Mouse (Mus musculus): ENCODE data around the gene Dtx2. TPM values are rescaled to one million over a fixed set of nuclear protein-coding genes. Genes with fewer than 3 reads are reported as not detected.
A peak's percentile ranks its signal among the peaks of the same experiment; 100 is the strongest.

Dtx2 gene
- polyA plus RNA-seq (2015; fragmentation: Nextera tagmentation; extraction: Ambion mirVana): 28.5 and 28.8 TPM in 2 replicates

DNA sequence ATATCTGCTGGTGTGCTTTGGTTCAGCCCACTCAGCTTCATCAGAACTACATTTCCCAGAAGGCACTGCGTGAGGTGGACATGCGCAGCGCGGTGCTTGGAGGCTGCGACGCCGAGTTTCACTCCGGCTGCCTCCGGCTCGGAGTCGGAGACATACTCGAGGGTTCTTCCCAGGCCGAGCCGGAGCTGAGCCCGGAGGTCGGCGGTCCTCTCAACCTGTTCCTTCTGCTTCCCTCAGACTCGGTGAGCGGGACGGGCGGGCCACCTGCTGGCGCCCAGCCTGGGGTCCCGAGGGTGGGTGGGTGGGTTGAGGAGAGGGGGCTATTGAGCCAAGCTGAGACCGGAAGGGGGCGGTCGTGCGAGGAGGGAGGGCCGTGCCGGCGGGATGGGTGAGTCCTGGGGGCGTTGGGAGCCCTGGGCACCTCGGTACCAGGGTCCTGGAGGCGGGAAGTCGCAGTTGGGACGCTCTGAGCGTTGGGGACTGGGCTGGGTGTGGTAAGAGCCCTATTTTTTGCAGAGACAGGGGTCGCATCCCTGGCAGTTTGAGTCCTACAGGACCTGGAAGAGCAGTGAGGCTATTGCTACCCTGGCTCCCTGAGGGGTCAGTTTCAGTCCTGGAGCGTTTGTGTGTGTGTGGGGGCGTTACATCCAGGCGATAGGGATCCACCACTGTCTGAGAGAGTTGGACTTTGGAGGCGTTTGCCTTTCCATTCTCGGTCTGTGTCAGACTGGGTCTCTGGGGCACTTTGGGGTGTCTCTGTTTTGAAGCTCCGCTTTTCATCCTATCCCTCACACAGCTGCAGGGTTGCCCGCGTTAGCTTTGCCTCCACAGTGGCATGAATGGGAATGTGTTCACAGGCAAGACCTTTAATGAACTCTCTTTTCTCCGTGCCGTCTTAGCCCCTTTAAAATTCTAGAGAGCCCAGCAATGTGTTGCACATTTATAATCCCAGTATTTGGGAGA is at the start of gene Dtx2:
Gene Dtx2 (plus strand): TSS at position 76 of the 963 bp plus-strand sequence.
- WGBS: 1% methylated on average over 47 of the region's 47 CpGs
- Histone ChIP-seq H3K9ac (replicated peaks) (peak within 1 kb of the TSS; percentile 93), H3K4me3 (replicated peaks) (peak within 1 kb of the TSS; percentile 84), H3K27ac (peak within 1 kb of the TSS; percentile 85), H3K27me3 (no peaks in the 10 kb centered on the region), H3K4me2 (replicated peaks) (peak within 1 kb of the TSS; percentile 79), H3K4me1 (replicated peaks) (peaks cover 16% of the 10 kb centered on the region), H3K36me3 (peaks cover 37% of the 10 kb centered on the region), H3K9me3 (no peaks in the 10 kb centered on the region)
- ATAC-seq: peak; percentile 95

DNA sequence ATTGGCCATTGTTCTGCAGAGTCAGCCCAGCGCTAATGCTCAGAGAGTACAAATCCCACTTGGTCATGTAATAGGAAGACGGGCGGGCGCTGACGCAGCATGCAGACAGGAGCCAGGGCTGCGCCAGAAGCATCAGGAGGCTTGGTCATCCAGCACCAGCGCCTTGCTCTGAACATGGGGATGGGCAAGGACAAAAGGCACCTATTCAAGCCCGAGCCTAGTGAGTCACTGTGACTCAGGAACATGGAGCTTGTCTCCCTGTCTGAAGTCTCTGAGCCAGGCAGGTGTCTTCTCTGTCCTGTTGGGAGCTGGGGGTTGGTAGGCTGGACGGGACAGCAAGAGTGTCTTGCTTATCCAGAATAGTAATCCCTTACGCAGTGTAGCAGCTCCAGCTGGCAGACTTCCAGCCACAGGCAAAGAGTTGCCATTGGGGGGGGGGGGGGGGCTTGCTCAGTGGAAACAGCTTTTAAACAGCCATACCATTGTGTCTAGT is 48.6 kb upstream of the Dtx2 start:
- Histone ChIP-seq H3K4me3 (replicated peaks) (no peak overlapping the region), H3K9ac (replicated peaks) (0 out of 2 replicates have a peak overlapping the region, but pooled peaks have one; percentile 7), H3K27ac (peak overlapping the region; percentile 31; the same call in 1 of the 2 replicates), H3K27me3 (no peaks in the 10 kb centered on the region), H3K4me2 (replicated peaks) (peak overlapping the region; percentile 25; the same call in 1 of the 2 replicates), H3K36me3 (no peaks in the 10 kb centered on the region), H3K9me3 (no peaks in the 10 kb centered on the region), H3K4me1 (replicated peaks) (peaks cover 7% of the 10 kb centered on the region)
- 46% methylated on average over 10 of the region's 10 CpGs for WGBS
- peak; percentile 76 for ATAC-seq

DNA sequence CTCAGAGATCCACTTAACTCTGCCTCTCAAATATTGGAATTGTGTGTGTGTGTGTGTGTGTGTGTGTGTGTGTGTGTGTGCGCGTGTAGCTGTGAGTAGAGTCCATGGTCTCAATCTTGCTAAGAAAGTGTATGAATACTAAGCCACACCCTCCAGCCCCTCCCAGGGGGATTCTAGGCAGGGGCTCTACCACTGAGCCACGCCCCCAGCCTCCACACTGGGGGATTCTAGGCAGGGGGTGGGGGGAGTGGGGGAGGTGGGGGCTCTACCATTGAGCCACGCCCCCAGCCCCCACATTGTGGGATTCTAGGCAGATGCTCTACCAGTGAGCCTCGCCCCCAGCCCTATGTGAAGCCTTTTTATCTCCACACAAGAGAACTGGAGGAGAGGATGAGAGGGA is 48.0 kb upstream of the Dtx2 start:
- peaks cover 7% of the 10 kb centered on the region for H3K4me1 ChIP-seq (replicated peaks)
- no peak overlapping the region for H3K4me3 ChIP-seq (replicated peaks)
- H3K27me3 ChIP-seq: no peaks in the 10 kb centered on the region
- no peaks in the 10 kb centered on the region for H3K9me3 ChIP-seq
- no peak overlapping the region for H3K9ac ChIP-seq (replicated peaks)
- H3K4me2 ChIP-seq (replicated peaks): no peak overlapping the region
- H3K36me3 ChIP-seq: no peaks in the 10 kb centered on the region
- 68% methylated on average over 5 of the region's 5 CpGs for WGBS
- ATAC-seq: peak; percentile 14; the same call in 1 of the 2 replicates
- H3K27ac ChIP-seq: no peak overlapping the region

DNA sequence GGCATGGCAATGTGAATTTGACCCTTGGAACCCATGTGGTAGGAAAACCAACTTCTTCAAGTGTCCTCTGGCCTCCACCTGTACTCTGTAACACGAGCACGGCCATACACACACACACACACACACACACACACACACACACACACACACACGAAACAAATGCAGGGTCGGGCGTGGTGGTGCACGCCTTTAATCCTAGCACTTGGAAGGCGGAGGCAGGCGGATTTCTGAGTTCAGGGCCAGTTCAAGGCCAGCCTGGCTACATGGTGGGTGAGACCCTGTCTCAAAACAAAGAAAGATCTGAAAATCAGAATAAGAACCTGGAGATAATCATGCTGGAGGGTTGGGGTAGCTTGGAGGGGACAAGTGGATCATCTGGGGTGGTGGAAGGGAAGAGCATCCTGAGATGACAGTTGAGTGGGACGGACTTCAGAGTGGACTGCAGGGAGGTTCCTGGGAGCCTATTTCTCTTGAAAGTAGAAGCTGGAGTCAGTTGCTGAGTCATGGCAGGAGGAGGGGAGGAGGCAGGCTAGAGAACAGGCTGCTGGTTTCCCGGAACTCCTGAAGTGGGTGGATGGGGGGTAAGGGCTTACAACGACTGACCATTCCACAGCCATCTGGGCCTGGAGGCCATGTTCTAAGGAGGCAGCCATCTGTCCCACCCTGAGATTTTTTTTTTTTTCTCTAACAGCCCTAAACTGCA is 43.7 kb upstream of the Dtx2 start:
- H3K4me3 ChIP-seq (replicated peaks): no peak overlapping the region
- peaks cover 3% of the 10 kb centered on the region for H3K4me1 ChIP-seq (replicated peaks)
- H3K9me3 ChIP-seq: no peaks in the 10 kb centered on the region
- H3K27ac ChIP-seq: no peak overlapping the region
- H3K9ac ChIP-seq (replicated peaks): no peak overlapping the region
- 80% methylated on average over 11 of the region's 11 CpGs for WGBS
- no peaks in the 10 kb centered on the region for H3K36me3 ChIP-seq
- H3K4me2 ChIP-seq (replicated peaks): no peak overlapping the region
- no peak for ATAC-seq
- H3K27me3 ChIP-seq: no peaks in the 10 kb centered on the region

DNA sequence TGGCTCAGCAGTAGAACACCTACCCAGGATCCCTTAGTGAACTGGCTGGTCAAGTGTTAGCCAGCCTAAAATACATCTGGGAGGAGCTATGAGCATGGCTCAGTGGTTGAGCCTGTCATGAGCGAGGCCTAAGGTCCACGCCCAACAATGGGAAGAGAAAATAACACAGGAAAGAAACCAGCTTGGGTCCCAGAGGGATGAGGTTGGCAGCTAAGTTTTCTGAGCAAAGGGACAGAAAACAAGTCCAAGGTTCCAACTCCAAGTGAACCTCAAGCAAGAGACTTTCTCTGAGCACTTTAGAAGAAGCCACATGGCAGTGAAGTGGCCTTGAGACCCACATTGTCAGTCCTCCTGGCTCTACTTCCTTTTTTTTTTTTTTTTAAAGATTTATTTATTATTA is 42.9 kb upstream of the Dtx2 start:
- no peak overlapping the region for H3K4me2 ChIP-seq (replicated peaks)
- H3K27me3 ChIP-seq: no peaks in the 10 kb centered on the region
- no peak overlapping the region for H3K27ac ChIP-seq
- no peaks in the 10 kb centered on the region for H3K9me3 ChIP-seq
- ATAC-seq: no peak
- H3K4me3 ChIP-seq (replicated peaks): no peak overlapping the region
- H3K9ac ChIP-seq (replicated peaks): no peak overlapping the region
- H3K4me1 ChIP-seq (replicated peaks): 0 out of 2 replicates have a peak, but pooled peaks cover 2% of the 10 kb centered on the region
- H3K36me3 ChIP-seq: no peaks in the 10 kb centered on the region
- 96% methylated on average over 2 of the region's 2 CpGs for WGBS

DNA sequence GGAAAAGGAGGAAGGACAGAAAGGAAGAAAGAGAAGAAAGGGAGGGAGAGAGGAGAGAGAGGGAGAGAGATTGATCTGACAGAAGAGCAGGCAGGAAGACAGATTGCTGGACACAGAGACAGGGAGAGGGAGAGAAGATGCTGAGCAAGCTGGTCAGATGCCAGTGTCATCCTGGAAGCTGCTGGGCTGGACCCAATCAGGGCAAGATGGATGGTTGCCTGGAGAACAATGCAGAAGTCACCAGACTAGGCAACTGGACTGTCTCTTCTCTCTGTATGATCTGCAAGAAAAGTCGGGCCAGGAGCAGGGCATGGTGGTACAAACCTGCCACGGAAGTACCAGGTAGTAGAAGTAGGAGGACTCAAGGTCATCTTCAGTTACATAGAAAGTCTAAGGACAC is 41.8 kb upstream of the Dtx2 start:
- H3K4me3 ChIP-seq (replicated peaks): no peak overlapping the region
- H3K9me3 ChIP-seq: no peaks in the 10 kb centered on the region
- no peak overlapping the region for H3K4me2 ChIP-seq (replicated peaks)
- no peak overlapping the region for H3K9ac ChIP-seq (replicated peaks)
- H3K27me3 ChIP-seq: no peaks in the 10 kb centered on the region
- peaks cover 8% of the 10 kb centered on the region; the same call in 1 of the 2 replicates for H3K4me1 ChIP-seq (replicated peaks)
- no peak for ATAC-seq
- H3K36me3 ChIP-seq: no peaks in the 10 kb centered on the region
- 100% methylated on average over 2 of the region's 2 CpGs for WGBS
- no peak overlapping the region for H3K27ac ChIP-seq

DNA sequence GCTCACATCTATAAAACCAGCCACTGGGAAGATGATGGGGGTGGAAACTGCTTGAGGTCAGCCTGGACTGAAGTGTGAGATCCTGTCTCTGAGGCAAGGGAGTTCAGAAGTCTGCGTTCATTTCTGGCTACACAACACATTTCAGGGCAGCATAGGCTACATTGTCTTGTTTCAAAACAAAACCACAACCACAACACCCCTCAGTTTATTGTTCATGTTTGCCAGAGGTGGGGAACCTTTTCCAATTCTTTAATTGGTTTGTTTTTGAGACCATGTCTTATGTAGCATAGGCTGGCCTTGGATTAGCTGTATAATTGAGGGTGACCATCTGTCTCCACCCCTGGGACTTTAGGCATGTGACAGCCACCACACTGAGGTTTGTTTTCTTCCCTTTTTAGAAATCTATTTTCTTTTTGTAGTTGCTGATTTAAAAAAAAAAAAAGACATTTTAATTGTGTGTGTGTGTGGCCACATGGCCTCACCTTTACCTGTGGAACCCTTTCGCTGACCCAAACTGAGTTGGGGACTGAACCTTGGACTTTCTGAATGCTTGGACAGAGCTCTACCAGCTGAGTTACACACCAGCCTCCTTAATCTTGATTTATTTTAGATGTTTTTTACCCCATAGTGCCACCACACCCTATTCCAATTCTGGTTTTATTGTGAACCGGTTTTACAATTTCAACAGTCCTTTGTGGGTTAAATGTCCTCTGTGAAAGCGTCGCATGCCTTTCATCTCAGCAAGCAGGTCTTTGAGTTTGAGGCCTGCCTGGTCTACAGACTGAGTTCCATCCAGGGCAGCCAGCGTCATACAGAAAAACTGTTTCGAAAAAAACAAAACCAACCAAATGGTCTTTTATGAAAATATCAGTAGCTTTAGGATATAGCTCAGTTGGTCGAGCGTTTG is 38.0 kb upstream of the Dtx2 start:
- H3K27ac ChIP-seq: peak overlapping the region; percentile 85
- ATAC-seq: no peak
- H3K9me3 ChIP-seq: no peaks in the 10 kb centered on the region
- no peaks in the 10 kb centered on the region for H3K36me3 ChIP-seq
- peak overlapping the region; percentile 51 for H3K4me2 ChIP-seq (replicated peaks)
- no peaks in the 10 kb centered on the region for H3K27me3 ChIP-seq
- H3K9ac ChIP-seq (replicated peaks): no peak overlapping the region
- peak overlapping the region; percentile 35; the same call in 1 of the 2 replicates for H3K4me3 ChIP-seq (replicated peaks)
- peaks cover 10% of the 10 kb centered on the region for H3K4me1 ChIP-seq (replicated peaks)
- 89% methylated on average over 9 of the region's 9 CpGs for WGBS

DNA sequence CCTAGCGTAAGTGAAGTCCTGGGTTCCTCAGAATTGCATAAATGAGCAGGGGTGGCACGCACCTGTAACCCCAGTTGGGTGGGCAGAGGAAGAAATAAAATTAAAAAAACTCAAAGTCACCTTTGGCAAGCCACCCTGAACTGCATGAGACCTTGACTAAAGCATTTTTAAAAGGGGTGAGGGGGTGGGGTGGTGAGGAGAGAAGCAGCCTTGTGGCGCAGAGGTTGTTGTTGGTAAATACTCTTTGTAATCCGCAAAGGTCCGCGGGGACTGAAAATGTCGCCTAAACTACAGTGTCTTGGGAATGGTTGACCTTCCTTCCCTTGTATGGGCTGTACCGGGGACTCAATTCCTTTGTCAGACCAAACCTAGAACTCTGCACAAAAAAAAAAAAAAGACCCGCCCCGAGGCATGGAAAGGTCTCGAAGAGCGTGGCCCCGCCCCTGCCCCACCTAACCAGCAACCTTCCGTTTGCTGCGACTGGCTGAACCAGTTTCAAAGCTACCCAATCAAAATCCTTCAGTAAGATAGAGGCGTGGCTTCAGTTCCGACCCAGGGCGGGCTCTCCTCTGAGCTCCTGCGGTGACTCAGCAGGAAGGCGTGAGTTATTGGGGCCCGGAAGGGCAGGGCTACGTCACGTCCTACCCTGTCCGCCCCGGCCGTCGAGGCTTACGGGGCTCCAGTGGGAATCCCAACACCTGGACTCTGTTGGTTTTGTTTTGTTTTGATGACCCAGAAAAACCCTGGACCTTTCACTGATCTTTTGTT is 37.2 kb upstream of the Dtx2 start:
- no peak overlapping the region for H3K9ac ChIP-seq (replicated peaks)
- peak; percentile 77 for ATAC-seq
- no peaks in the 10 kb centered on the region for H3K27me3 ChIP-seq
- H3K4me3 ChIP-seq (replicated peaks): peak overlapping the region; percentile 35
- peak overlapping the region; percentile 51 for H3K4me2 ChIP-seq (replicated peaks)
- H3K36me3 ChIP-seq: no peaks in the 10 kb centered on the region
- WGBS: 8% methylated on average over 28 of the region's 28 CpGs
- H3K27ac ChIP-seq: peak overlapping the region; percentile 85
- peaks cover 16% of the 10 kb centered on the region for H3K4me1 ChIP-seq (replicated peaks)
- H3K9me3 ChIP-seq: no peaks in the 10 kb centered on the region

DNA sequence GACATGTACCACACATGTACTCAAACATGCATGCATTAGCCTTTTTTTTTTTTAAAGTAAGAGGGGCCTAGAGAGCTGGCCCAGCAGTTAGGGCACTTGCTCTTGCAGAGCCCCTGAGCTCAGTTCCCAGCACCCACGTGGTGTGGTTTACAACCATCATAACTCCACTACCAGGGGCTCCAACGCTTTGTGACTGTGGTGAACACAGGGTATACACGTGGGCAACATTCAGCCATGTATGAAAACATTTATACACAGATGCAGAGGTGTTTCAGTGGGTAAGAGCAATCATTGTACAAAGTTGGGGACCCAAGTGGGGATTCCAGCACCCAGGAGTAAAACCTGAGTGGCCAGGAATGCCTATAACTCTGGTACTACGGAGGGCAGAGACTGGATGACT is 36.2 kb upstream of the Dtx2 start:
- H3K9ac ChIP-seq (replicated peaks): no peak overlapping the region
- H3K36me3 ChIP-seq: no peaks in the 10 kb centered on the region
- H3K4me1 ChIP-seq (replicated peaks): peaks cover 20% of the 10 kb centered on the region
- no peaks in the 10 kb centered on the region for H3K27me3 ChIP-seq
- H3K4me2 ChIP-seq (replicated peaks): 0 out of 2 replicates have a peak overlapping the region, but pooled peaks have one; percentile 51
- ATAC-seq: no peak
- WGBS: 93% methylated on average over 4 of the region's 4 CpGs
- H3K9me3 ChIP-seq: no peaks in the 10 kb centered on the region
- H3K27ac ChIP-seq: peak overlapping the region; percentile 80; the same call in 1 of the 2 replicates
- no peak overlapping the region for H3K4me3 ChIP-seq (replicated peaks)

DNA sequence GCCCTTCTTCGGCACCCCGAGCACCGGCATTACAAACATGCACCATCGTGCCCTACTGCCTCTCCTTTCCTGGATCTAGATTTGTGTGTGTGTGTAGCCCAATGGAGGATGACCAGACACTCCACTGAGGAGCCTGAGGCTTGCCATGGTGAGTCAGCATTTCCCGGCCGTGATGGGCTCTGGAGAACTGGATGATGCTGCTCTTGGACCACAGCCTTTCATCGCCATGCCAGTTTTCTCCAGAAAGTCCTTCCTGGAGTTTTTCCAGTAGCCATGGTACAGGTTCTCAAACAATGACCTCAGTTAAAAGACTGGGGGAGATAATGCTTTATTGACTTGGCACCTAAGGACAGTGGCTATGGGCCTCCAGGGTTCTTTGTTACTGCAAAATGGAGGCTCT is 34.7 kb upstream of the Dtx2 start:
- Histone ChIP-seq H3K27me3 (no peaks in the 10 kb centered on the region), H3K4me1 (replicated peaks) (peaks cover 21% of the 10 kb centered on the region), H3K9ac (replicated peaks) (no peak overlapping the region), H3K36me3 (no peaks in the 10 kb centered on the region), H3K4me2 (replicated peaks) (no peak overlapping the region), H3K9me3 (no peaks in the 10 kb centered on the region), H3K4me3 (replicated peaks) (no peak overlapping the region), H3K27ac (no peak overlapping the region)
- WGBS: 94% methylated on average over 7 of the region's 7 CpGs
- no peak for ATAC-seq
